Mouse (Mus musculus): ENCODE results near the gene 1700067K01Rik. TPM values are rescaled to one million over a fixed set of nuclear protein-coding genes. Genes with fewer than 3 reads are reported as not detected.

Gene 1700067K01Rik
- polyA plus RNA-seq, 1 experiment = 0.18 TPM

- no peak for DNase-seq (ENCODE audit: low spot score)
Observed at GRCm38 (mm10) chr8:84011705-84012498, 10.6 kb downstream of the 1700067K01Rik start, which contains the start of gene 2210011C24Rik. Gene 2210011C24Rik, minus strand, starts transcription at chr8:84012171.

GRCm38 (mm10) chr8:84012499-84013165 lies 11.3 kb downstream of the 1700067K01Rik start:
- no peak for DNase-seq (ENCODE audit: low spot score)

- no peak for DNase-seq (ENCODE audit: low spot score)
Observed at GRCm38 (mm10) chr8:84015833-84016232, 14.5 kb downstream of the 1700067K01Rik start.

- DNase-seq (ENCODE audit: low spot score) = no peak
Observed at GRCm38 (mm10) chr8:84019738-84020137, 18.4 kb downstream of the 1700067K01Rik start.

GRCm38 (mm10) chr8:84021096-84021495 lies 19.8 kb downstream of the 1700067K01Rik start, which contains the start of gene Palm3:
Gene Palm3, plus strand, starts transcription at chr8:84021471.
- DNase-seq (ENCODE audit: low spot score) = no peak

GRCm38 (mm10) chr8:84021569-84021968 lies 20.3 kb downstream of the 1700067K01Rik start:
- DNase-seq (ENCODE audit: low spot score) = no peak

GRCm38 (mm10) chr8:84023085-84023484 lies 21.8 kb downstream of the 1700067K01Rik start:
- no peak for DNase-seq (ENCODE audit: low spot score)

GRCm38 (mm10) chr8:84023631-84024030 lies 22.3 kb downstream of the 1700067K01Rik start:
- no peak for DNase-seq (ENCODE audit: low spot score)

GRCm38 (mm10) chr8:84024171-84024570 lies 22.9 kb downstream of the 1700067K01Rik start:
- no peak for DNase-seq (ENCODE audit: low spot score)

GRCm38 (mm10) chr8:84025863-84026262 lies 24.6 kb downstream of the 1700067K01Rik start:
- DNase-seq (ENCODE audit: low spot score) = no peak

GRCm38 (mm10) chr8:84027449-84027848 lies 26.1 kb downstream of the 1700067K01Rik start:
- DNase-seq (ENCODE audit: low spot score) = no peak

GRCm38 (mm10) chr8:84029272-84029671 lies 28.0 kb downstream of the 1700067K01Rik start:
- DNase-seq (ENCODE audit: low spot score) = no peak

GRCm38 (mm10) chr8:84032777-84033176 lies 31.5 kb downstream of the 1700067K01Rik start:
- DNase-seq (ENCODE audit: low spot score) = no peak

- DNase-seq (ENCODE audit: low spot score) = no peak
Observed at GRCm38 (mm10) chr8:84038015-84038414, 36.7 kb downstream of the 1700067K01Rik start.

- no peak for DNase-seq (ENCODE audit: low spot score)
Observed at GRCm38 (mm10) chr8:84039050-84039449, 37.7 kb downstream of the 1700067K01Rik start.

GRCm38 (mm10) chr8:84042066-84042947 lies 41.0 kb downstream of the 1700067K01Rik start, which contains the start of gene Il27ra:
Gene Il27ra, minus strand, starts transcription at chr8:84042589.
- no peak for DNase-seq (ENCODE audit: low spot score)

GRCm38 (mm10) chr8:84042948-84043342 lies 41.6 kb downstream of the 1700067K01Rik start:
- DNase-seq (ENCODE audit: low spot score) = no peak

- no peak for DNase-seq (ENCODE audit: low spot score)
Observed at GRCm38 (mm10) chr8:84044103-84044502, 42.8 kb downstream of the 1700067K01Rik start.

- DNase-seq (ENCODE audit: low spot score) = no peak
Observed at GRCm38 (mm10) chr8:84044900-84045299, 43.6 kb downstream of the 1700067K01Rik start, which contains the start of gene Rln3. Gene Rln3, minus strand, starts transcription at chr8:84045000.

- no peak for DNase-seq (ENCODE audit: low spot score)
Observed at GRCm38 (mm10) chr8:84046505-84046904, 45.2 kb downstream of the 1700067K01Rik start.

- DNase-seq (ENCODE audit: low spot score) = no peak
Observed at GRCm38 (mm10) chr8:84048171-84048570, 46.9 kb downstream of the 1700067K01Rik start.

GRCm38 (mm10) chr8:84052746-84053145 lies 51.4 kb downstream of the 1700067K01Rik start:
- no peak for DNase-seq (ENCODE audit: low spot score)

All from urinary bladder, adult 2 months (tissue).